Mouse (Mus musculus): Measurements from ENCODE around the gene Adgrf4. TPM values are rescaled to one million over a fixed set of nuclear protein-coding genes. Genes with fewer than 3 reads are reported as not detected.

Adgrf4 gene
- polyA plus RNA-seq (2012; rRNA removed), result 1.1 and 1.2 TPM in 2 replicates

- DNase-seq (ENCODE audit: low read depth), result no peak
- TF ChIP-seq CTCF (IDR thresholded peaks at IDR 0.05; ENCODE audit: borderline replicate concordance, extremely low read depth, insufficient read depth, insufficient read length) (no peak), POLR2A (IDR thresholded peaks at IDR 0.05; ENCODE audit: borderline replicate concordance, extremely low read depth, insufficient read depth, insufficient read length, poor library complexity, severe bottlenecking) (no peak)
These were observed at the start of gene Adgrf4 for GRCm38 (mm10) chr17:42692136-42692535. Adgrf4 (minus strand) TSS chr17:42692284.

DNA sequence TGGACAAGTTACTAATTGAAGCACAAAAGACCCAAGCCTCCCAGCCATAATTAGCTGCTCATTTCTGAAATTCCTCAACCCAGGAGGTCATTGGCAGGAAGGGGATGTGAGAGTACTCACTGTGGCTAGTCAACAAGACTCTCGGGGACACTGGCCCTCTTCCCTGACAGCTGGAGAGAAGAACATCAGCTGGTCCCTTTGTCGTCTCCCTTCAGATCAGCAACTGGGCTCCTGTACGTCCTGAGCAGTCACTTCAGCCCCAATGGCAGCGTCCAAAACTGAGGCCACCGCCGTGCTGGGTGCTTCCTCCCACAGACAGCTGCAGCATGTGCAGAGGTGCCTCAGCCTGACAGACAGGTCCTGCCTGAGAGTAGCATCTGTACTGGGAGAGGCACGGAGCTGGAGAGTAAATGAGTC, 49.7 kb upstream of the Adgrf4 start, which contains the start of gene Adgrf2:
Gene Adgrf2 (minus strand): TSS at position 379 of the 417 bp plus-strand sequence.
- DNase-seq (ENCODE audit: low read depth), result peak; percentile 5
- TF ChIP-seq CTCF (IDR thresholded peaks at IDR 0.05; ENCODE audit: borderline replicate concordance, extremely low read depth, insufficient read depth, insufficient read length) (no peak), POLR2A (IDR thresholded peaks at IDR 0.05; ENCODE audit: borderline replicate concordance, extremely low read depth, insufficient read depth, insufficient read length, poor library complexity, severe bottlenecking) (no peak)

GRCm38 (mm10) chr17:42738794-42739193, 46.7 kb upstream of the Adgrf4 start:
- TF ChIP-seq CTCF (IDR thresholded peaks at IDR 0.05; ENCODE audit: borderline replicate concordance, extremely low read depth, insufficient read depth, insufficient read length), result no peak
- TF ChIP-seq POLR2A (IDR thresholded peaks at IDR 0.05; ENCODE audit: borderline replicate concordance, extremely low read depth, insufficient read depth, insufficient read length, poor library complexity, severe bottlenecking), result no peak
- DNase-seq (ENCODE audit: low read depth), result no peak

DNA sequence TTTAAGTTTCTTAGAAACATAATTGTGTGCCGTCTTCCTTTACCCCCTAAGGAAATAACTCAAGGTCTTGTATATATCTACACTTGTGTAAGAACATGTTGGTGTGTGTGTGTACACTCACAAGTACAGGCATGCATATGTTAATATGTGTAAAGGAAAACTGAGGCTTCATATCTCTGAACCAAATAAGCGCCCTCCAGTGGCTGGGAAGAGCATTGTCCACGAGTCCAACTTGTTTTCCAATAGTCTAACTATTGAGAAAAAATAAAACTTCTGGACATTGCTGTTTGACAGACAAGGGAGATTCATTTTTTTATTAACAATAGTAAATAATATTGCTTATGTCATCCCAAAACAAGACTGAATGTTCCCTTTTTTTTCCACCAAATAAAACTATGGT, 25.1 kb upstream of the Adgrf4 start:
- peak; percentile 14; the same call in 1 of the 2 replicates for TF ChIP-seq CTCF (IDR thresholded peaks at IDR 0.05; ENCODE audit: borderline replicate concordance, extremely low read depth, insufficient read depth, insufficient read length)
- TF ChIP-seq POLR2A (IDR thresholded peaks at IDR 0.05; ENCODE audit: borderline replicate concordance, extremely low read depth, insufficient read depth, insufficient read length, poor library complexity, severe bottlenecking), result no peak
- DNase-seq (ENCODE audit: low read depth), result no peak

GRCm38 (mm10) chr17:42714991-42715390, 22.9 kb upstream of the Adgrf4 start:
- no peak for TF ChIP-seq CTCF (IDR thresholded peaks at IDR 0.05; ENCODE audit: borderline replicate concordance, extremely low read depth, insufficient read depth, insufficient read length)
- TF ChIP-seq POLR2A (IDR thresholded peaks at IDR 0.05; ENCODE audit: borderline replicate concordance, extremely low read depth, insufficient read depth, insufficient read length, poor library complexity, severe bottlenecking), result no peak
- no peak for DNase-seq (ENCODE audit: low read depth)

DNA sequence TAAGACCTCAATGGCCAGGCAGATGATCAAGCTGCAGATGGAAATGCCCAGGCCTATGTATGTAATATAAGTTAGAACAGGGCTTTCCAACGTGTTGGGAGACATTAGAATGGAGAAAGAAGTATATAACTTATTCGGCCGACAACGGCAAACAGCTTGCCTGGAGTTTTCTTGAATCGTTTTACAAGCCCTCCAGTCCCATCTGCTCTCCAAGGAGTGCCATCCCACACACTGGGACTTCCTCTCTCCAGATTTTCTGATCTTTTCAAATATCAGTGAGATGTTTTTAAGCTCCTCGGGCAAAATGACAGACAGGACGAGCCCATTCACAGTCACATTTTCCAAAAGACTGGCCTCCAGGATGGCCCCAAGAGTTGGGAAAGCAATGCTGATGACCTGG, 18.6 kb upstream of the Adgrf4 start:
- TF ChIP-seq CTCF (IDR thresholded peaks at IDR 0.05; ENCODE audit: borderline replicate concordance, extremely low read depth, insufficient read depth, insufficient read length) (no peak), POLR2A (IDR thresholded peaks at IDR 0.05; ENCODE audit: borderline replicate concordance, extremely low read depth, insufficient read depth, insufficient read length, poor library complexity, severe bottlenecking) (no peak)
- no peak for DNase-seq (ENCODE audit: low read depth)

DNA sequence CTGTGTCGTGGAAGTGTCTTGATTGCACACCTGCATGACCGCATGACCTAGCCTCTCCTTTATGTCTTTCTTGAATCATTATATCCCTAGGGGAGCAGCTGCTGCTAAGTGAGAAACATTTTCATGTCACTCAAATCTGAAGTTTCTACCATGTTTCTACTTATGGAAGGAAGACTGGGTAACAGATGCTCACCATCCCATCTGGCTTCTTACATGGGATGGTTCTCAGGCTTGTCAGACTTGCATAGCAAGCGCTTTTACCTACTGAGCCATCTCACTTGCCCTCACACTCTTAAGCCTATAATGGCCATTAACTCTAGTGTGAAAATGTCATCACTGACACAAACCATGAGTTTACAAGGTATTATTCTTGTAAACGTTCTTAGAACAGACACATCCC, 13.5 kb upstream of the Adgrf4 start:
- TF ChIP-seq POLR2A (IDR thresholded peaks at IDR 0.05; ENCODE audit: borderline replicate concordance, extremely low read depth, insufficient read depth, insufficient read length, poor library complexity, severe bottlenecking), result no peak
- TF ChIP-seq CTCF (IDR thresholded peaks at IDR 0.05; ENCODE audit: borderline replicate concordance, extremely low read depth, insufficient read depth, insufficient read length), result no peak
- DNase-seq (ENCODE audit: low read depth), result no peak

GRCm38 (mm10) chr17:42702198-42702597, 10.1 kb upstream of the Adgrf4 start:
- TF ChIP-seq CTCF (IDR thresholded peaks at IDR 0.05; ENCODE audit: borderline replicate concordance, extremely low read depth, insufficient read depth, insufficient read length) (no peak), POLR2A (IDR thresholded peaks at IDR 0.05; ENCODE audit: borderline replicate concordance, extremely low read depth, insufficient read depth, insufficient read length, poor library complexity, severe bottlenecking) (no peak)
- no peak for DNase-seq (ENCODE audit: low read depth)

DNA sequence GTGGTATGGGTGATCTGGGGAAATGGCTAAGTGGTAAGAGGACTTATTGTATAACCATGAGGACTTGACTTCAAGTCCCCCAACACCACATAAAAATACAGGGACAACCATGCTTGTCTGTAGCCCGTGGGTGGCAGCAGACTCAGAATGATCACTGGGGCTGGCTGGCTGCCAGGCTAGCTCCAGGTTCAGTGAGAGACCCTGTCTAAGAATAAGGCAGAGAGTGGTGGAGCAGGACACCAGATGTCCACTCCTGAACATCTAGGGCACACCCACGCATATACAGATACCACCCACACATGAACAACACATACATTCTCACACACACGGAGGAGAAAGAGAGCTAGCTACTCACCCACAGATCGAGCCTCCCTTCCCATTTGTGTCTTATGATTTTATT, 2.6 kb upstream of the Adgrf4 start:
- TF ChIP-seq POLR2A (IDR thresholded peaks at IDR 0.05; ENCODE audit: borderline replicate concordance, extremely low read depth, insufficient read depth, insufficient read length, poor library complexity, severe bottlenecking) (no peak), CTCF (IDR thresholded peaks at IDR 0.05; ENCODE audit: borderline replicate concordance, extremely low read depth, insufficient read depth, insufficient read length) (no peak)

DNA sequence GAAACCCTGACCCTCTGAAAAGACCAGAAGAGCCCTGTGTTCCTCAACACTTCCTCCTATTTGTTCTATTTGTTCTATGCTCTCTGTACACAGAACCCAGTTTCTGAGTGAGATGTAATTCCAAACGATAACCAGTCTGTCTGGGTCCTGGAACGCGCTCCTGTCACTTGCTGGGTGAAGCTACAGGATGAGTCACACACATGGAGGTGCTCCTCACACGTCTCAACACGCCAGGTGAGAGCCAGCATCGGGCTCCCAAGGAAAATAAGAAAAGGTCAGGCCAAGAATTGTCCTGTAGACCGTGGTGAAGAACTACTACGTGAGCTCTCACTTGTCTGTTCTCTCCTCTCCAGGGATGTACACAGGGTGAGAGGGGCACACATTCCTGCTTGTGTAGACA, 1.6 kb downstream of the Adgrf4 start:
- DNase-seq (ENCODE audit: low read depth), result no peak
- TF ChIP-seq CTCF (IDR thresholded peaks at IDR 0.05; ENCODE audit: borderline replicate concordance, extremely low read depth, insufficient read depth, insufficient read length), result no peak
- TF ChIP-seq POLR2A (IDR thresholded peaks at IDR 0.05; ENCODE audit: borderline replicate concordance, extremely low read depth, insufficient read depth, insufficient read length, poor library complexity, severe bottlenecking), result no peak

More for the DNA sequence above, 2.6 kb upstream of the Adgrf4 start:
- DNase-seq (ENCODE audit: low read depth), result no peak

GRCm38 (mm10) chr17:42658634-42659422, 33.3 kb downstream of the Adgrf4 start:
- TF ChIP-seq CTCF (IDR thresholded peaks at IDR 0.05; ENCODE audit: borderline replicate concordance, extremely low read depth, insufficient read depth, insufficient read length), result peak; percentile 91
- no peak for TF ChIP-seq POLR2A (IDR thresholded peaks at IDR 0.05; ENCODE audit: borderline replicate concordance, extremely low read depth, insufficient read depth, insufficient read length, poor library complexity, severe bottlenecking)
- peak; percentile 82 for DNase-seq (ENCODE audit: low read depth)

- no peak for TF ChIP-seq CTCF (IDR thresholded peaks at IDR 0.05; ENCODE audit: borderline replicate concordance, extremely low read depth, insufficient read depth, insufficient read length)
- TF ChIP-seq POLR2A (IDR thresholded peaks at IDR 0.05; ENCODE audit: borderline replicate concordance, extremely low read depth, insufficient read depth, insufficient read length, poor library complexity, severe bottlenecking), result no peak
- no peak for DNase-seq (ENCODE audit: low read depth)
These were observed 48.7 kb downstream of the Adgrf4 start for GRCm38 (mm10) chr17:42643416-42643815.
